Mouse (Mus musculus): Measurements from ENCODE around the gene Pts. TPM values are rescaled to one million over a fixed set of nuclear protein-coding genes. Genes with fewer than 3 reads are reported as not detected.

Gene Pts
- polyA plus RNA-seq, 1 experiment from 2014 or later = 96.2 TPM

DNA sequence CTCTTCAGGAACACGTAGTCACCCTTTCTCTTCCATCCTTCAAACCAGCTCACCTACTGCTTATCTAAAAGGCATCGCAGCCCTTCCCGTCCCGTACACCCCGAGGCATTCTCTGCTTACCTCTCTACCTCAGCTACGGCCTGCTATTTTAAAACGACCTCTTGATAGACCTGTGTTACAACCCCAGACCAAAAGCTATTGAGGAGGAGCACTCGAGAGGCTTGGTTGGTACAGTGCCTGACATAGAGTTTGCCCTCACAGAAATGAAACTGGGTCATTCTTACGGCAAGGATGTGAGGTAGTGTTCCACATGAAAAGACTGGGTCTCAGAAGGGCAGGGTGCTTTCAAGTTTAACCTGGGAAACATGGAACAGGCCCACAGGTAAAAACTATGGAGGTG lies 51.3 kb downstream of the Pts start:
- Histone ChIP-seq H3K9me3 (no peaks in the 10 kb centered on the region), H3K4me3 (replicated peaks) (no peak overlapping the region), H3K9ac (no peak overlapping the region), H3K4me1 (peaks cover 11% of the 10 kb centered on the region; the same call in 1 of the 2 replicates), H3K27ac (no peak overlapping the region), H3K36me3 (replicated peaks) (no peaks in the 10 kb centered on the region), H3K4me2 (no peak overlapping the region), H3K27me3 (peaks cover 3% of the 10 kb centered on the region; the same call in 1 of the 2 replicates)
- WGBS = 92% methylated on average over 9 of the region's 9 CpGs
- ATAC-seq (ENCODE audit: low FRiP score) = no peak

- H3K4me1 ChIP-seq = peaks cover 11% of the 10 kb centered on the region; the same call in 1 of the 2 replicates
- WGBS = 71% methylated on average over 7 of the region's 7 CpGs
- no peak overlapping the region for H3K4me2 ChIP-seq
- H3K9me3 ChIP-seq = no peaks in the 10 kb centered on the region
- no peak overlapping the region for H3K27ac ChIP-seq
- peaks cover 3% of the 10 kb centered on the region; the same call in 1 of the 2 replicates for H3K27me3 ChIP-seq
- no peak overlapping the region for H3K9ac ChIP-seq
- no peaks in the 10 kb centered on the region for H3K36me3 ChIP-seq (replicated peaks)
- H3K4me3 ChIP-seq (replicated peaks) = no peak overlapping the region
- ATAC-seq (ENCODE audit: low FRiP score) = no peak
These were observed 51.9 kb downstream of the Pts start for GRCm38 (mm10) chr9:50476651-50477050.

GRCm38 (mm10) chr9:50475745-50476144 lies 52.8 kb downstream of the Pts start:
- H3K4me1 ChIP-seq = peaks cover 11% of the 10 kb centered on the region; the same call in 1 of the 2 replicates
- no peaks in the 10 kb centered on the region for H3K9me3 ChIP-seq
- peaks cover 3% of the 10 kb centered on the region; the same call in 1 of the 2 replicates for H3K27me3 ChIP-seq
- no peak overlapping the region for H3K9ac ChIP-seq
- H3K4me3 ChIP-seq (replicated peaks) = no peak overlapping the region
- H3K27ac ChIP-seq = no peak overlapping the region
- ATAC-seq (ENCODE audit: low FRiP score) = no peak
- no peak overlapping the region for H3K4me2 ChIP-seq
- WGBS = 61% methylated on average over 8 of the region's 8 CpGs
- H3K36me3 ChIP-seq (replicated peaks) = no peaks in the 10 kb centered on the region

- WGBS = 89% methylated on average over 7 of the region's 7 CpGs
- Histone ChIP-seq H3K9me3 (no peaks in the 10 kb centered on the region), H3K9ac (no peak overlapping the region), H3K4me3 (replicated peaks) (no peak overlapping the region), H3K4me2 (no peak overlapping the region), H3K27ac (no peak overlapping the region), H3K4me1 (peaks cover 11% of the 10 kb centered on the region; the same call in 1 of the 2 replicates), H3K27me3 (peaks cover 3% of the 10 kb centered on the region; the same call in 1 of the 2 replicates), H3K36me3 (replicated peaks) (no peaks in the 10 kb centered on the region)
- ATAC-seq (ENCODE audit: low FRiP score) = no peak
These were observed 53.2 kb downstream of the Pts start for GRCm38 (mm10) chr9:50475318-50475717.

Other genes starting within 250 kb of the Pts start
- 110 and 119 TPM in 2 replicates for gene Rpl10-ps3, start 183.8 kb downstream of the Pts start, polyA plus RNA-seq (2016; fragmentation: Nextera tagmentation; extraction: Ambion mirVana)
- gene Plet1, start 34.2 kb downstream of the Pts start, polyA plus RNA-seq (2016; fragmentation: Nextera tagmentation; extraction: Ambion mirVana) = 0.36 TPM in 1 of 2 replicates, not detected in the other
- 12.3 and 16.1 TPM in 2 replicates for gene Il18, start 26.1 kb upstream of the Pts start, polyA plus RNA-seq (2016; fragmentation: Nextera tagmentation; extraction: Ambion mirVana)
- gene Bco2, start 26.5 kb upstream of the Pts start, polyA plus RNA-seq (2016; fragmentation: Nextera tagmentation; extraction: Ambion mirVana) = 0.46 and 0.56 TPM in 2 replicates
- gene Tex12, start 32.6 kb upstream of the Pts start, polyA plus RNA-seq (2016; fragmentation: Nextera tagmentation; extraction: Ambion mirVana) = 0.32 and 0.33 TPM in 2 replicates
- 219 and 221 TPM in 2 replicates for gene Sdhd, start 75.1 kb upstream of the Pts start, polyA plus RNA-seq (2016; fragmentation: Nextera tagmentation; extraction: Ambion mirVana)
- gene Timm8b, start 75.2 kb upstream of the Pts start, polyA plus RNA-seq (2016; fragmentation: Nextera tagmentation; extraction: Ambion mirVana) = 385 and 386 TPM in 2 replicates
- gene Pih1d2, start 88.6 kb upstream of the Pts start, polyA plus RNA-seq (2016; fragmentation: Nextera tagmentation; extraction: Ambion mirVana) = 8.2 and 8.7 TPM in 2 replicates
- 27.0 and 28.3 TPM in 2 replicates for gene Nkapd1, start 88.7 kb upstream of the Pts start, polyA plus RNA-seq (2016; fragmentation: Nextera tagmentation; extraction: Ambion mirVana)
- gene Dlat, start 131.1 kb upstream of the Pts start, polyA plus RNA-seq (2016; fragmentation: Nextera tagmentation; extraction: Ambion mirVana) = 43.4 and 48.3 TPM in 2 replicates
- gene Dixdc1, start 210.8 kb upstream of the Pts start, polyA plus RNA-seq (2016; fragmentation: Nextera tagmentation; extraction: Ambion mirVana) = 18.2 and 18.6 TPM in 2 replicates
- 0.88 and 1.6 TPM in 2 replicates for gene 2310030G06Rik, start 217.8 kb upstream of the Pts start, polyA plus RNA-seq (2016; fragmentation: Nextera tagmentation; extraction: Ambion mirVana)
- gene Cryab, start 222.6 kb upstream of the Pts start, polyA plus RNA-seq (2016; fragmentation: Nextera tagmentation; extraction: Ambion mirVana) = 3.9 and 6.5 TPM in 2 replicates
- gene Hspb2, start 223.6 kb upstream of the Pts start, polyA plus RNA-seq (2016; fragmentation: Nextera tagmentation; extraction: Ambion mirVana) = 0.54 TPM in 1 of 2 replicates, not detected in the other
- gene Fdxacb1, start 239.5 kb upstream of the Pts start, polyA plus RNA-seq (2016; fragmentation: Nextera tagmentation; extraction: Ambion mirVana) = 10.6 and 11.7 TPM in 2 replicates
- 38.0 and 40.6 TPM in 2 replicates for gene Alg9, start 246.3 kb upstream of the Pts start, polyA plus RNA-seq (2016; fragmentation: Nextera tagmentation; extraction: Ambion mirVana)
- 35.6 and 38.0 TPM in 2 replicates for gene 1110032A03Rik, start 246.8 kb upstream of the Pts start, polyA plus RNA-seq (2016; fragmentation: Nextera tagmentation; extraction: Ambion mirVana)

Measured in forebrain, embryonic 12.5 days (tissue).